Mouse (Mus musculus) thymus, postnatal 36 days (tissue): ENCODE data around the gene Scn9a.

Source experiments
- DNase-seq, 2 experiments: peaks; one replicate each; pipeline ENCODE4 v3.0.0; 2022; ENCODE audit warnings: mixed read lengths in 2 of 2

Scn9a gene

DNA sequence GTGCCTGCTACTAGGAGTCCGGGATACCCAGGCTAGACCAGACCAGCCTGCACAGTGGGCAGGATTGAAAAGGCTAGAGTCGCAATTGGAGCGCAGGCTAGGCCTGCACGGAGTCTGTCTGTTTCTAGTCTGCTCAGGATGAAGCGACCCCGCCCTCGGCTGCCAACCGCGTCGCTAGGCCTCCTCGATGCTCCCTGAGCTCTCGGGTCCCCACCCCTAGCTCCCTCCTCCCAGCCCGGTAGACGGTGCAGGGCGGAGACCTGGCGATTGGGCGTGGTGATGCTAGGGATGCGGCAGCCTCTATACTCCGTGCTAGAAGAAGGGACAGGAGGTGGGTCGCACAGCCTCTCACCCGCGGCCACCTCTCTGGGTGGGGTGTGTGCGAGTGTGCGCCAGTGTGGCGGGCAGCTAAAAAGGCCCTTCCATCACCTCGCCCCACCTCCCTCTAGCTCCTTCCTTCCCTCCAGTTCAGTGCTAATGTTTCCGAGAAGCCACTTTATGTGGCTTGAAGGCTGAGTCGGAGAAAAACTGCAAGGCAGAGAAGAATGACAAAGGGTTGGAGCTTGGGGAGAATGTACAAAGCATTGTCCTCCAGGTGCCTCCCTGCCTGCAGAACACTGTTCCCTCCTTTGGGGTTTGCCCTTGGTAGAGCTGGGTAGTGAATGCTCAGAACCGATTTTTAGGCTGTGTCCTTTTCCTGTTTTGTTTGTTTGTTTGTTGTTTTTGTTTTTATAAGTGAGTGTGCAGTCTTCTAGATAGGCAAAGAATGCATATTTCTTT is at the start of gene Scn9a:
Gene Scn9a, minus strand, starts transcription at position 383 of the 780 bp plus-strand sequence.
- DNase-seq: no peak

DNA sequence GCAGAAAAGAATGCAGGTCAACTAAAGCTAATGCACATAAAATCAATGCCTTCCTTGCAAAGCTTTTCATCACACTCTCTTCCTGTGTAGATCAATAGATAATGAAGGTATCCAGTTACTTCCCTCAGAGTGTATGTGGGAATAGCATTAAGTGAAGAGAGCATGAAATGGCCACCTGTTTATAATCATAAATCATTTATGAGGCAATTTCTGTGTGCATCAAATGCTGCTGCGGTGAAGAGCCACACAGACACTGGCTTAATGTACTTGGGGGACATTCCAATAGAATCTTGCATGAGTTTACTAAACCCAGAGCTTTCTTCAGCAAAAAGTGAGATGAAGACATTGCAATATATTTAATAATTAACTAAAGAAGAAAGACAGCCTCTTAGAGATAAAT is 27.2 kb upstream of the Scn9a start:
- no peak for DNase-seq

DNA sequence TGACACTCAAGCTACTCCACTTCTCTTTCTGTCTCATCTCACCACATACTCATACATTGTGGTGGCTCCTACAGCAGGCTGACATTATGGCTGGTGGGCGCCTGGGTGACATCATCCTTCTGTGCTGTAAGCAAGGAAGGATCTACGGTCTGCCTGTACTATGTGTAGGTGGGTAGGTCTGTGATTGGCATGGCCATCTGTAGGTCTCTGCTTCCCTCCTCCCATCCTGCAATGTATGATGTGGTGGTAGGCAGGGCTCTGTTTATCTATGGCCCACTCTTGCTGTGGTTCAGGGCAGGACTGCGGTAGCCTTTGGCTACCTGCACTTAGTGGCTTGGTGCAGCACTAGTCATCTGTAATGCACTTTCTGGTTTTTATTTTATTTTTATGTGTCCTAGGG is 21.7 kb upstream of the Scn9a start:
- no peak for DNase-seq

DNA sequence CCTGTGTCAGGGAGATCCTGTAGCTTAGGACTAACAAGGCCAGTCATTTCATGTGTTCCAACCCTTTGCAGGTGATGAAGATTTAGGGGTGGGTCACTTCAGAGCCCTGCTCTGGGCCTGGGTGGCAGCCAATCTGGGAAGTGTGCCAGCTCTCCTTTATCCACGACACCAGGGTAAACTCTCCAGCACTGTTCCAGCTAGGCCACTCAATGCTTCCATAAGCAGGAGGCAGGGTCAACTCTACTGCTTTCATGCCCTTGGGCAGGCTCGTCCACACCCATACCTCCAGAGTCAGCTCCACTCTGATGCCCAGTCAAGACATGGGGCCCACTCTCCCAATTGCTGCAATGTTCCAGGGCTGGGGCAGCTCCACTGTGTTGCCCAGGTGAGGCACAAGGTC is 20.7 kb upstream of the Scn9a start:
- DNase-seq: no peak

DNA sequence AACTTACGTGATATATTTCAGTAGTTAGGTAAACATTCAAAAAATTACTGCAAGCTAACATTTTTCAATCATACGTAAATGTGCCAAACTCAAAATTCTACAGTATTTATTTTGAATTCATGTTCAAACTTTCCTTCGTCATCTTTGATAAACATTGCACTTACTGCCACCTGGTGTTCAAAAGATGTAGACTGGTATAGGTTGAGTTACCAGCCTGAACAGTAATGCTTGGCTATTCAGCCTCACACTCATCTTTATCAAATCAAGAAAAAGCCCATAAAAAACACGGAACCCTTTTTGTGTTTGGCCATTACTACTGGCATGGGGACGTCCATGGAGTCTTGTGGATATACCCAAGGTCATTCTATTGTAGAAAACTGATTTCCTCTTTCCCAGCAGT is 9.6 kb upstream of the Scn9a start:
- DNase-seq: no peak

DNA sequence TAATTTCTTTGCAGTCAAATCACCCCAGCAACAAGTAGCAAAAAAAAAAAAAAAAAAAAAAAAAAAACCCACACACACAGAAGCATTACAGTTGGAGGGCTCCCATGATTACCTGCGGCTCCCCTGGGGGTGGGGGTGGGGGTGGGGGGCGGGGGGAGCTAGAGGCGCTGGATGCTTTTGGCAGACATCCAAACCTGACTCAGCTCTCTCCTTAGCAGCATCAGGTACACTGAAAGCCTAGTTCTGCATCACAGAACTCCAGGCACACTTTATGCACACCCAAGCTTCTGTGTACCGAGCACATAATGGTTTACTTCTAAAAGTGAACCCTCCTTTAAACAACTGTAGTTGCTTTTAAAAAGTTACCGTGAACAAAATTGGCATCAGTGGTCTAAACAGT is 2.0 kb downstream of the Scn9a start:
- no peak for DNase-seq

DNA sequence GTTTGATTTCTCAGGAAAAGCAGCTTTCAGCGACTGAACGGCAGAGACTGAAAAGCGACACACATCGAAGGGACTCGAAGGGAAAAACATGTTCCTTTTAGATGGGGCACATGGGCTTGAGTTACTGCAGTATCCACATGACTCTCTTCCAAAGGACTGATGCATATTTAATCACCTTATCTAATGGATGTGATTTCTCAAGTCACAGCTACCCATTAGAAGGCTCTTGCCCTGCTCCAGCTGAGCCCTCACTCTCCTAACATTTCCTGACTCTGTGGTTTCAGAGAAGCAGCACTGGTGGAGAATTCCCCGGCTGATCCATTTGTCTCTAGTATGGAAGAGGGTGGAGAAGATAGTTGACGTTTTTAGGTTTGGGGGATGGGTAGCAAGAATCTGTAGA is 23.7 kb downstream of the Scn9a start:
- no peak for DNase-seq

DNA sequence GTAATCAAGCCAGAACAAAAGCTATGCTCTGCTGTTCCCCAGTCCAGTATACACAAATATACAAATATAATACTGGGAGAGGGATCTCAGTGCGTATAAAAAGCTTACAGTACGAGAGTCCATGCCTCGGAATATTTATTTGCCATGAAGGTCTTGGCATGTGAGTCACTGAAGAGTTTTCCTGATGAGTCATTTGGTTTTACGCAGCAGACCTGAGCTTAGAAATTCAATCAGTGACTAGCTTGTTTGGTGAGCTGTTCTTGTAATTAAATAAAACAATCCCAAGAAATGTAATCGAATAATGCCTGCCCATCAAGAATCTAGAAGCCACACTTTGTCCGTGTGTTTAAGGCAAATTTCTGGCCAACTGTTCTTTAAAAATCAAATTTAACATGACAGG is 37.4 kb downstream of the Scn9a start:
- no peak for DNase-seq

DNA sequence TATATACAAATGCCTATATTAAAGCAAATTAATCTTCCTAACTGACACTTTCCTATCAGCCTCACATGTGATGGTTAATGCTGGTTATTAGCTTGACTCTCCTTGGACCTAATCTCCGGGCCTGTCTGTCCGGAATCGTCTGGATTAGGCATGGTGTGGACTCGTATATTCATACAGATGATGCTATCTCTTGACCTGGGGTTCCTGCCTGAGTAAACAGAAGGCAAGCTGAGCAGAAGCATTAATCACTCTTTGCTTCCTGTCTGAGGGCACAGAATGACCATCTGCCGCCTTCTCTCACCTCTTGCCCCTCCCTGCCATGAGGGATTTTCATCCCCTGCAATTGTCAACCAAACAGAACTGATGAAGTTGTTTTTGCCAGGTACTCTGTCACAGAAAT is 38.6 kb downstream of the Scn9a start:
- DNase-seq: no peak

DNA sequence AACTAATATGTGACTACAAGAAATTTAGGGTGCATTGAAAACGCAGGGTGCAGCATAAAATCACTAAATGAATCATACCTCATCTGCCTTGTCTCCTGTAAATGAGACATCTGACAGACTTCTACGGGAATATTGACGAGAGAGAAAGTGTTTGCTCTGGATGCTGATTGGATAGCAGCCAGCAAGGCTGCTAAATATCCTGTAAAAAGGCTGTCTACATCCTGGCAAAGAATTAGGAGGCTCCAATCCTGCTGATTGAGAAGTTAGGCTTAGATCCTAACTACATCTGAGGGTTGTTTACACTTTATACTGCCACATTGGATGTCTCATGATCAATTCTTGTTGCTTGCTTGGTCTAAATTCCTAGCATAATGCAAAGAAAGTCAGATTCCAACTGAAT is 44.6 kb downstream of the Scn9a start:
- DNase-seq: no peak

DNA sequence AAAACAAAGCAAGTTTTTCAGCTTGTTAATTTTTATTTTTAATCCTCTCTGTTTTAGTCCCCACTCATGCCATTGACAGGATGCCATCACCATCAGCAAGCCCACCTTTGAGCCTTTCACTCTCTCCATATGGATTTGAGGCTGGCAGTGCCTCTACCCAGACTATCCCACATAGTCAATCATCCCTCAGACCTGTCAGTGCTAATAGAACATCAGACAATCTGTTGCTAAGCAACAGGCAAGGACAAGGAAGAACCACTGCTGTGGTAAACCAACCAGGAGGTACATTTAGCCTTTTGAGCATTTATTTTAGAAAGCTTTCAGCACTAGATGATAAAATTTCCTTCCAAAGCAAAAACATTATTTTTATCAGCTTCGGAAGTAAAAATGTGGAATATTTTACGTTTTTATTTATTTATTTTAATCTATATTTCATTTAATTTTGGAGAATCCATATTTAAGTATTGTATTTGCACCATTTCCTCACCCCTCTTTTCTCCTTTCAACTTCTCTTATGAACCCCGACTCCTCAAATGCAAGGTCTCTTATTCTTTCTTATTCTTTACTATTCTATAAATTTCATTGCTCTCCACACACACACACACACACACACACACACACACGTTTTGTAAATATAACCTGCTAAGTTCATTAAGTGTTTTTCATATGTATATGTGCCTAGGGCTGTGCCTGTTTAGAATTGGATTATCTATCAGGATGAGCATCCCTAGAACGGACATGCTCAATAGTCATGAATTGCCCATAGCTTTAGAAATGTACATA is 54.5 kb downstream of the Scn9a start:
- no peak for DNase-seq

DNA sequence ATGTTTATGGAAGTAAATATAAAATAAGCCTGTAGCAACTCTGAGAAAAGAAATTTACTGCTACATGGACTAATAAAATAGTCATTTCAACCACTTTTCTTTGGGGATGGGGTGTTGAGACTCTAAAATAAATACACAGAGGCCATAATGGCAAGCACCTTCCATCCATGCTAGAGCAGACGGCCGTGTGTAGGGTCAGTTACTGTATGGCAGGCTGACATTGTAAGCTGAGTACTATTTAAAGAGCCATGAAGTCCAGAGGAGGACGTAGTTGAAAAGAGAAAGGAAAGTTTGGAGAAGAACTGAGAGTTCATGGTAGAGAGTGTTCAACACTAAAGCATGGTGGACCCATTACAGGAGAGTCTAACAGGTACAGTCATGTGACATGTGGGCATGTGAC is 86.5 kb downstream of the Scn9a start:
- no peak for DNase-seq

DNA sequence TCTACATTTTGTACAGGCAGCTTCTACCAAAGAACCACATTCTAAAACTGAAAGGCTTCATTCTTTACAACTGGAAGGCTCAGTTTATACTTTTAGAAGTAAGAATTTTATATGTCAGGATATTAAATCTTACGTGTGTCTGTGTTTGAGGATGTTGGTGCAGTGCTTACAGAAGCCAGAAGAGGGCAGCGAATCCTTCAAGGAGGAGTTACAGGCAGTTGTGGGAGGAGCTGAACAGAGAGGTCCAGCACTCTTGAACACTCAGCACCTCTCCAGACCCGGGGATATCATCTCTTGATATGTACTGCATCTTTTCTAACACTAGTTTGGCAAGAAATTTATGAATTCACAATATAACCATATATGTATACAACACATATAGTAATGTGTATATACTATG is 114.8 kb downstream of the Scn9a start:
- DNase-seq: no peak

DNA sequence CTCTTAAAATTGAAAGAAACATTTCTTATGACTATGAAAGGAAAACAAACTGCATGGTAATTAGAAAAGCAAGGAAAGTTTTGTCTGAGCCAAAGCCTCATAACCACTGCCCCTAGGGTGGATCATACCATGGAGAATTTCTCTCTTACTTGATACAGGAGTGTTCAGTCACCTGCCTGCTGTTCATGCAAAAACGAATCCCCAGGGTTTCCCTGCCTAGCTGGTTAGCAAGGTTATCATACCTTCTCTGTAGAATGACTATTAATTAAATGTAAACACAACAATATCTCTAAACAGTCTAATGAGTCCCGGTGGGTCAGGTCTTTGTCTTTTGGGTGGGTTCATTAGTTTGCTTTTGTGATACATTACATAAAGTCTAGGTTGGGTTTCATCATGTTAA is 123.3 kb downstream of the Scn9a start:
- DNase-seq: no peak

DNA sequence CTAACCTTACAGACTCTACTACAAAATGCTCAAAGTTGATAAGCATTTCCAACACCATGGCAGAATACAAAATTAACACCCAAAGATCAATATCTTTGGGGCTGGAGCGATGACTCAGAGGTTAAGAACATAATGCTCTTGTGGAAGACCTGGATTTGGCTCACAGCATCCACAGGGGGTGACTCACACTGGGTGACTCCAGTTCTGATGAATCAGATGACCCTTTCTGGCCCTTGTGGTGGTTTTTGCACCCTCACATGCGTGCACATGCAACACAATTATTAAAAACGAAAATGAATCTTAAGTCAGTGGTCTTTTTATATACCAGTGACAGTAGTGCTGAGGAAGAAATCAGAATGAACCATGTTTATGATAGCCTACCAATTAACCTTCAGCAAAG is 126.7 kb downstream of the Scn9a start:
- no peak for DNase-seq

DNA sequence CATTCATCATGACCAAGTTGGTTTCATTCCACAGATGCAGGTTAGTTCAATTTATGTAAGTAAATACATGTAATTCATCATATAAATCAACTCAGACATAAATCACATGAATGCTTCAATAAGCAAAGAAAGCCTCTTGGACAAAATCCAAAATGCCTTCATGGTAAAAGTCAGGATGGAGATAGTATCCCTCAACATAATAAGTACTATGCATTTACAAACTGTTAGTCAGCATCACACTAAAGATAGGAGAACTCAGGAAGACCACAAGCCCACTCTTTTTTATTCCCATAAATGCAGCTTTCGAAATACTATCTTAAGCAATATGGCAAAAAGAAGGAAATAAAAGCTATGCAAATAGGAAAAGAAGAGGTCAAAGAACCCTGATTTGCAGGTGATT is 127.1 kb downstream of the Scn9a start:
- DNase-seq: no peak

DNA sequence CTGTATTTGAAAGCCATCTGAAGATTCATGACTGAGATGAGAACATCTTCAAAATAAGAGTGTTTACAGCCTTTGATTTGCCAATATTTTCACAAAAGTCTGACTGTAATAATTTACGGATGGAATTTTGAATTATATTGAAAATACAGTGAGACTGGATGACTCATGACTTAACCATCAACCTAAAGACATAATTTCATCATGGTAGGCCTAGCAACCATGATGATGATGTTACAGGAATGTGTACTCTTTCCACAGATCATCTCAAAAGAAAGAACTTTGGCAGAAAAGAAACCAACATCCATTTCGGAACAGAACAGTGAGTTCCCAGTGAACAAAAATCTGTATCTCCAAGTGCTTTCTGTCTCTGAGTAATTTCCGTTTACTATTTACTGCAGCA is 132.6 kb downstream of the Scn9a start:
- no peak for DNase-seq

DNA sequence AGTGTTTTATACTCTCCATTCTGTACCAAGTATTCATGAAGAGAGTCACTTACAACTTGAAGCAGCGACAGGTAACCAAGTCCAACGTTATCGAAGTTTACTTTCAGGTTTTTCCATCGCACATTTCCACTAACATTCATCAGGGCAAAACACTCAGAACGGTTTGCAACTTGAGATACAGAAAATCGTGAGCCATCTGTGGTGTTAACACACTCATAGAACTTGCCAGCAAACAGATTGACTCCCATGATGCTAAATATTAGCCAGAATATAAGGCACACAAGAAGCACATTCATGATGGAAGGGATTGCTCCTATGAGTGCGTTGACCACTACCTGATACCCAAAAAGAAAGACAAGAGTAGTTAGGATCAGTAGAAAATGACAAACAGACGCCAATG is 140.2 kb downstream of the Scn9a start:
- DNase-seq: no peak

DNA sequence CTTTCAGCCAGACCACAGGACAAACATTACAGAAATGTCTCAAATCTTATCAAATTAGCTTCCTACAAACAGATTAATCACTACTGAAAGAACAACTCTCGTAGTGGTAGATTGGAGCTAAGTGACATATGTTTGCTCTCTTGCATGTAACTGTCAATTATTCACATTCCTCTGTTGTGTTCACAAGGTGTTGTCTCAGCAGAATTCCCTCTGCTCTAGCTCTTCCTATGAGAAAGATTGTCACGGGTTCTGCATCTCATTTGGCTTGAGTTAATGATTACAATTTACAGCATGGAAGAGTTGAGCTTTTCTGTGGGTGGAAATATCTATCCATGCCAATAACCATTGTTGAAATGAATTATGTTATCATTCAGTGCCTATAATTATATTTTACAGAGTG is 156.4 kb downstream of the Scn9a start:
- DNase-seq: no peak

DNA sequence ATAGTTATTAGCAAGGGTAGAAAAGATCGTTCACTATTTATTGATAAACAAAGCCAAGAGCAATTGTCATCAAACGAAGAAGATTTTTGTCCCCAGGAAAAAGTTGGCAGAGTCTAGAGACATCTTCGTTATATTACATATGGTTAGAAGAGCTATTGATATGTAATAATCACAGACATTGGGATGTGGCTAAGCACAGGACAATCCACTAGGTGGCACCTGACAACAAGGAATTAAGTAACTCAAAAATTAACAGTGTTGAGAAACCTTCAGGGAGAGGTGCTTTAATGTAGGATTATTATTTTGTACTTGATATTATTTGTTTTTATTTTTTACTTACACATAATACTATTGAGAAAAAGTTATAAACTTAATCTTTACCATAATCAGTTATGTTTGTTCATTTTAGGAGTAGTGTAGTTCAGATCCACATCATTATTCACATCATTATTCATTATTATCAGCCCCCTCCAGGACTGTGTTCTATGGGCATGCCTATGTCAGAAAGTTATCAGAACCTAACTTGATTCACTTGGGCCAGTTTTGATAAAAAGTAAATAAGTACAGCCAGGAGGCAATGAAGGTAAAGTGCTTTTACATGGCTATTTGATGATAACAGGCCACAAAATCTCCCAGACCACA is 161.5 kb downstream of the Scn9a start:
- DNase-seq: no peak

DNA sequence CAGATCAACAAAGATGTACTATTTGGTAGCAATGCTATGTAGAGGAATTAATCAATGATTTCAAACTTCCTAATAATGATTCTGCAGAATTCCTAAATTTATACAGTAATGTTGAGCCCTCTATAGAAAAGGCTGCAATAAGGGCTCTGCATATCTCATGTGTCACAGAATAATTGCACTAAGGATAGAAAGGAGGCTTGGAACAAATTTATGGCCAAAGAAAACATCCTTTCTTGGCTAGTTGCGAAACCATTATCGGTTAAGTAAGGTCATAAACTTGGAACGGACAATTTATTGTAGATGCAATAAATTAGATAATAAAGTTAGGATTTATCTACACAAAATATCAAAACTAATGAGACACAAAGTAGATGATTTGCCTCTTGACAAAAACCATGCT is 169.3 kb downstream of the Scn9a start:
- DNase-seq: no peak

DNA sequence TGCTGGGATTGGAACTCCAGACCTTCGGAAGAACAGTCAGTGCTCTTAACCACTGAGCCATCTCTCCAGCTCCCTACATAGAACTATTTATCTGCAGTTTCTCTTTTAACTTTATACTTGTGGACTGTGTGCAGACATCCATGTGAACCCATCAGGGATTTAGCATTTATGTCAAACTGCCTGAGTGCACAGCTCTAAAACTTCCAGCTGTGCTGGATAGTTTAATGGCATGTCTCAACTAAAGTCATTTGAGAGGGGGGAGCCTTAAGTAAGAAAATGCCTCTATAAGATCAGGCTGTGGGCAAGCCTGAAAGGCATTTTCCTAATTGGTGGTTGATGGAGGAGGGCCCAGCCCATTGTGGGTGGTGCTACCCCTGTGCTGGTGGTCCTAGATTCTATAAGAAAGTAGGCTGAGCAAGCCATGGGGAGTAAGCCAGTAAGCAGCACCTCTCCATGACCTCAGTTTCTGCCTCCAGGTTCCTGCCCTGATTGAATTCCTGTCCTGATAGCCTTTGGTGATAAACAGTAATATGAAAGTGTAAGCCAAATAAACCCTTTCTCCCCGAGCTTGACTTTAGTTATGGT is 169.8 kb downstream of the Scn9a start:
- no peak for DNase-seq

DNA sequence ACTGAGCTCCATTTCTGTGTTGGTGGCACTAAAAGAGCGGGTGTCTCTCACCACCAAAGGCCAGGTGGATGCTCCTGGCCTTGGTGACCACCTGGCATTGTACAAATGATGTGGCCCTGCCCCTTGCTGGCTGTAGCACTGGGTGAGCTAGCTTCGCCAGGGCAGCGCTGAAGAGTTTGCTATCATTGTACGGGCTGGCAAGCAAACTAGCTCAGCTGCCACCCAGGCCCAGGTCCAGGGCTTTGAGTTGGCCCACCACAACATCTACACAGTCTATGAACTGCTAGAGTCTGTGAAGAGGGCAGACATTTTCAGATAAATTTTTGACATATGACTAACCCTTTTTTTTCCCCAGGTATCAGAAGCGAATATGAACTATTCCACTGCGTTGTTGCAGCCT is 170.8 kb downstream of the Scn9a start:
- DNase-seq: no peak

DNA sequence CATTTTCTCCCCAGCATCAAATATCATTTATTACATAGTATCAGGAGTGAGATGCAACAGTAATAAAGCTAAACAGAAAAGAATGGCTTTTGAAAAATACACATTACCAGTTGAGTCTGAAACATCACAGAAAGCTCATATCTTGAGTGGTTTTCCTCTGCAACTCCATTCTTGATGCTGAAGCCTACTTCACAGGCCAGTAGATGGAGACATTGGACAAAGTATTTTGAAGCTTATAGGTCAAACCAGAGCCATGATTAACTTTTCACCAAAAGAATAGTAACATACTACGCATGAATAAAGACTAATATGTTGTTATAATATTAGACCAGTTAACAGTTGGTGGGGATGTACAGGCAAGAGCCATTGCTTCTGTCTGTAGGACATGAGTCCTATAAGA is 172.3 kb downstream of the Scn9a start:
- no peak for DNase-seq
